Mouse (Mus musculus): Measurements from ENCODE around the gene Dus2.

- TF ChIP-seq TCF12 (IDR thresholded peaks at IDR 0.05; ENCODE audit: insufficient read depth, poor library complexity, severe bottlenecking) = no peak
- no peak for TF ChIP-seq POLR2AphosphoS2 (IDR thresholded peaks at IDR 0.05; ENCODE audit: insufficient read length, low read depth)
- TF ChIP-seq MAX (IDR thresholded peaks at IDR 0.05; ENCODE audit: low read depth) = no peak
- TF ChIP-seq CEBPB (IDR thresholded peaks at IDR 0.05; ENCODE audit: insufficient read depth, poor library complexity, severe bottlenecking) = no peak
These were observed 10.0 kb upstream of the Dus2 start for GRCm38 (mm10) chr8:105981146-105981545.

Measured in myocyte (in vitro differentiated cells).